ENCODE assay signal across 17 mouse cellular contexts in genomic region chr6:24525705-24526104, GRCm38 (mm10). TPM values are rescaled to one million over a fixed set of nuclear protein-coding genes. Genes with fewer than 3 reads are reported as not detected.
A peak's percentile ranks its signal among the peaks of the same experiment; 100 is the strongest.
DNase-seq lines count a peak whose midpoint lies in the region; ATAC-seq and TF ChIP-seq lines count a peak whose summit lies in the region.
"Had no signal": no experiment of that assay in that cellular context is flagged by ENCODE, and none has a peak within 500 bp of the region (broad histone marks: within the 10 kb centered on the region; RNA-seq: fewer than 3 reads in every experiment).

No protein-coding gene starts in this region.

- H3K9ac ChIP-seq in forebrain, embryonic 13.5 days, result no peak overlapping the region
- no peak overlapping the region for H3K9ac ChIP-seq in forebrain, embryonic 11.5 days (ENCODE audit: low read length)
- no peak overlapping the region for H3K9ac ChIP-seq in heart, postnatal 0 days (replicated peaks; ENCODE audit: low read depth, low read length)
- H3K9ac ChIP-seq in liver, embryonic 14.5 days (replicated peaks), result no peak overlapping the region
- H3K9ac ChIP-seq: stomach, embryonic 15.5 days had no signal

- WGBS in forebrain, embryonic 13.5 days, result 87% methylated on average over 3 of the region's 3 CpGs
- WGBS in forebrain, embryonic 11.5 days, result 90% methylated on average over 3 of the region's 3 CpGs
- 48% methylated on average over 3 of the region's 3 CpGs for WGBS in heart, postnatal 0 days
- 74% methylated on average over 3 of the region's 3 CpGs for WGBS in liver, embryonic 14.5 days (ENCODE audit: insufficient replicate concordance)

- H3K27me3 ChIP-seq in forebrain, embryonic 13.5 days, result no peaks in the 10 kb centered on the region
- H3K27me3 ChIP-seq in forebrain, embryonic 11.5 days (ENCODE audit: control insufficient read depth, insufficient read depth, low read length), result no peaks in the 10 kb centered on the region
- H3K27me3 ChIP-seq in heart, postnatal 0 days (ENCODE audit: control insufficient read depth, insufficient read depth, low read length), result no peaks in the 10 kb centered on the region
- H3K27me3 ChIP-seq in megakaryocyte, embryonic 14.5 days (replicated peaks), result no peaks in the 10 kb centered on the region
- no peaks in the 10 kb centered on the region for H3K27me3 ChIP-seq in liver, embryonic 14.5 days (ENCODE audit: control insufficient read depth, insufficient read depth, low read length)
- H3K27me3 ChIP-seq: stomach, embryonic 15.5 days had no signal

- H3K4me2 ChIP-seq in forebrain, embryonic 13.5 days, result no peak overlapping the region
- H3K4me2 ChIP-seq in forebrain, embryonic 11.5 days (ENCODE audit: low read depth, low read length, severe bottlenecking), result no peak overlapping the region
- H3K4me2 ChIP-seq in heart, postnatal 0 days (ENCODE audit: low read depth, low read length), result peak overlapping the region; percentile 67
- peak overlapping the region; percentile 86; the same call in 1 of the 2 replicates for H3K4me2 ChIP-seq in liver, embryonic 14.5 days (ENCODE audit: low read depth)

- no peak for TF ChIP-seq EP300 in heart, postnatal 0 days (IDR thresholded peaks at IDR 0.05; ENCODE audit: low read depth)
- no peak for TF ChIP-seq EP300 in liver, embryonic 14.5 days (IDR thresholded peaks at IDR 0.05; ENCODE audit: low read depth)

- no peaks in the 10 kb centered on the region for H3K9me3 ChIP-seq in forebrain, embryonic 13.5 days (replicated peaks)
- no peaks in the 10 kb centered on the region for H3K9me3 ChIP-seq in forebrain, embryonic 11.5 days (ENCODE audit: control insufficient read depth, low read length)
- no peaks in the 10 kb centered on the region for H3K9me3 ChIP-seq in heart, postnatal 0 days (replicated peaks; ENCODE audit: control insufficient read depth, low read length)
- H3K9me3 ChIP-seq in megakaryocyte, embryonic 14.5 days, result no peaks in the 10 kb centered on the region
- H3K9me3 ChIP-seq in liver, embryonic 14.5 days (ENCODE audit: control insufficient read depth, low read length), result no peaks in the 10 kb centered on the region
- H3K9me3 ChIP-seq: stomach, embryonic 15.5 days had no signal

- DNase-seq in forebrain, embryonic 11.5 days (ENCODE audit: low spot score), result no peak
- DNase-seq in heart, postnatal 0 days (ENCODE audit: low spot score), result no peak
- DNase-seq in heart, adult 8-10 months (ENCODE audit: low spot score), result no peak
- DNase-seq in liver, embryonic 14.5 days (ENCODE audit: low read depth in 3 of 3, low spot score in 3 of 3), result no peak
- DNase-seq in kidney, adult 18-20 months, result no peak
- DNase-seq: cerebellum, adult 18-20 months; gastrocnemius, postnatal 25 days; right cerebral cortex, postnatal 4 days; thymus, postnatal 36 days had no signal

- H3K4me1 ChIP-seq in forebrain, embryonic 13.5 days, result peaks cover 20% of the 10 kb centered on the region
- 0 out of 2 replicates have a peak, but pooled peaks cover 3% of the 10 kb centered on the region for H3K4me1 ChIP-seq in forebrain, embryonic 11.5 days (replicated peaks; ENCODE audit: control insufficient read depth, insufficient read depth, low read length)
- peaks cover 14% of the 10 kb centered on the region; the same call in 1 of the 2 replicates for H3K4me1 ChIP-seq in heart, postnatal 0 days (ENCODE audit: control insufficient read depth, insufficient read depth)
- peaks cover 36% of the 10 kb centered on the region for H3K4me1 ChIP-seq in megakaryocyte, embryonic 14.5 days
- H3K4me1 ChIP-seq in liver, embryonic 14.5 days (replicated peaks; ENCODE audit: control insufficient read depth in 2 of 2, insufficient read depth in 2 of 2, low read length in 1 of 2), result peaks cover 5 to 16% of the 10 kb centered on the region in 2 experiments; a peak in 3 of 4 replicates

- H3K4me3 ChIP-seq in forebrain, embryonic 13.5 days, result peak overlapping the region; percentile 85; the same call in 1 of the 2 replicates
- H3K4me3 ChIP-seq in forebrain, embryonic 11.5 days (ENCODE audit: low read depth, low read length), result no peak overlapping the region
- no peak overlapping the region for H3K4me3 ChIP-seq in heart, postnatal 0 days (ENCODE audit: low read depth, low read length)
- H3K4me3 ChIP-seq in megakaryocyte, embryonic 14.5 days (replicated peaks), result peak overlapping the region; percentile 35
- H3K4me3 ChIP-seq in liver, embryonic 14.5 days (ENCODE audit: insufficient read depth in 1 of 2, low read depth in 2 of 2, low read length in 2 of 2), result no peak overlapping the region

- ATAC-seq in forebrain, embryonic 13.5 days, result no peak
- no peak for ATAC-seq in forebrain, embryonic 11.5 days (replicated peaks; ENCODE audit: low FRiP score)
- ATAC-seq in heart, postnatal 0 days (ENCODE audit: insufficient read depth, low read depth), result no peak
- ATAC-seq in megakaryocyte, adult 5-6 weeks (ENCODE audit: poor library complexity, severe bottlenecking), result no peak
- ATAC-seq in liver, embryonic 14.5 days (ENCODE audit: insufficient read depth), result no peak
- ATAC-seq: inflammation-experienced regulatory T-cells, adult 6 months had no signal

- no peak for TF ChIP-seq CTCF in heart, postnatal 0 days (IDR thresholded peaks at IDR 0.05; ENCODE audit: low read depth)
- TF ChIP-seq CTCF in liver, embryonic 14.5 days (IDR thresholded peaks at IDR 0.05; ENCODE audit: low read depth), result no peak

- H3K36me3 ChIP-seq in forebrain, embryonic 13.5 days (ENCODE audit: poor library complexity, severe bottlenecking), result peaks cover 18% of the 10 kb centered on the region
- peaks cover 2% of the 10 kb centered on the region; the same call in 1 of the 2 replicates for H3K36me3 ChIP-seq in forebrain, embryonic 11.5 days (ENCODE audit: control insufficient read depth, insufficient read depth, low read length)
- peaks cover 23% of the 10 kb centered on the region for H3K36me3 ChIP-seq in heart, postnatal 0 days (replicated peaks; ENCODE audit: control insufficient read depth, insufficient read depth, low read length)
- H3K36me3 ChIP-seq in megakaryocyte, embryonic 14.5 days (replicated peaks; ENCODE audit: low read length), result peaks cover 35% of the 10 kb centered on the region
- peaks cover 10% of the 10 kb centered on the region for H3K36me3 ChIP-seq in liver, embryonic 14.5 days (replicated peaks; ENCODE audit: control insufficient read depth, insufficient read depth, low read depth)

- H3K27ac ChIP-seq in forebrain, embryonic 13.5 days, result no peak overlapping the region
- H3K27ac ChIP-seq in forebrain, embryonic 11.5 days (ENCODE audit: low read depth, low read length), result no peak overlapping the region
- H3K27ac ChIP-seq in heart, postnatal 0 days (ENCODE audit: low read depth), result no peak overlapping the region
- H3K27ac ChIP-seq in liver, embryonic 14.5 days, result no peak overlapping the region
- H3K27ac ChIP-seq: stomach, embryonic 15.5 days had no signal

RNA-seq across cellular contexts. Expression of gene Ndufa5, which starts 2.1 kb away (rescaled TPM):
- polyA plus RNA-seq in forebrain, embryonic 13.5 days (2015; fragmentation: Nextera tagmentation; extraction: Ambion mirVana), result 316 and 362 TPM in 2 replicates
- polyA plus RNA-seq in forebrain, embryonic 11.5 days (2014; fragmentation: Nextera tagmentation; extraction: Ambion mirVana), result 203 and 232 TPM in 2 replicates
- 55.0 and 113 TPM in 2 replicates for total RNA-seq in heart, postnatal 0 days (2014; rRNA removed; ENCODE audit: low replicate concordance)
- 1,697 and 1,774 TPM in 2 replicates for polyA plus RNA-seq in heart, postnatal 0 days (2015; fragmentation: Nextera tagmentation; extraction: Ambion mirVana)
- total RNA-seq in heart, adult 8-10 months (2022), result 1,000 to 10,000 TPM; 1,425 to 1,947 (median 1,659) TPM
- polyA plus RNA-seq in megakaryocyte, embryonic 14.5 days (2012; ENCODE audit: insufficient read depth, low replicate concordance), result 4.3 TPM in 1 of 2 replicates, not detected in the other
- 76.0 and 90.1 TPM in 2 replicates for total RNA-seq in megakaryocyte, adult 5-6 weeks (2015)
- total RNA-seq in megakaryocyte, adult 5-6 weeks (2017), result 160 and 182 TPM in 2 replicates
- 5.2 and 18.6 TPM in 2 replicates for polyA plus RNA-seq in liver, embryonic 14.5 days (2012; rRNA removed)
- polyA plus RNA-seq in liver, embryonic 14.5 days (2014; fragmentation: Nextera tagmentation; extraction: Ambion mirVana), result 232 and 237 TPM in 2 replicates

RNA-seq across cellular contexts. Expression of gene Asb15, which starts 2.2 kb away (rescaled TPM):
- not detected in 2 replicates for polyA plus RNA-seq in forebrain, embryonic 13.5 days (2015; fragmentation: Nextera tagmentation; extraction: Ambion mirVana)
- polyA plus RNA-seq in forebrain, embryonic 11.5 days (2014; fragmentation: Nextera tagmentation; extraction: Ambion mirVana), result not detected in 2 replicates
- total RNA-seq in heart, postnatal 0 days (2014; rRNA removed; ENCODE audit: low replicate concordance), result 1.5 and 3.4 TPM in 2 replicates
- 1.4 and 1.5 TPM in 2 replicates for polyA plus RNA-seq in heart, postnatal 0 days (2015; fragmentation: Nextera tagmentation; extraction: Ambion mirVana)
- total RNA-seq in heart, adult 8-10 months (2022), result 10 to 100 TPM; 54.3 to 71.9 (median 65.6) TPM
- not detected in 2 replicates for polyA plus RNA-seq in megakaryocyte, embryonic 14.5 days (2012; ENCODE audit: insufficient read depth, low replicate concordance)
- not detected in 2 replicates for total RNA-seq in megakaryocyte, adult 5-6 weeks (2015)
- total RNA-seq in megakaryocyte, adult 5-6 weeks (2017), result not detected in 2 replicates
- 0.01 TPM in 1 of 2 replicates, not detected in the other for polyA plus RNA-seq in liver, embryonic 14.5 days (2012; rRNA removed)
- not detected in 2 replicates for polyA plus RNA-seq in liver, embryonic 14.5 days (2014; fragmentation: Nextera tagmentation; extraction: Ambion mirVana)
- total RNA-seq: left cerebral cortex, adult 8-10 months; megakaryocyte progenitor cell, adult 5-6 weeks had no signal
- polyA plus RNA-seq: inflammation-experienced regulatory T-cells, adult 6 months; stomach, embryonic 15.5 days had no signal

RNA-seq across cellular contexts. Expression of gene Iqub, which starts 10.8 kb away (rescaled TPM):
- 0.80 and 1.5 TPM in 2 replicates for polyA plus RNA-seq in forebrain, embryonic 13.5 days (2015; fragmentation: Nextera tagmentation; extraction: Ambion mirVana)
- 0.47 and 0.55 TPM in 2 replicates for polyA plus RNA-seq in forebrain, embryonic 11.5 days (2014; fragmentation: Nextera tagmentation; extraction: Ambion mirVana)
- total RNA-seq in heart, postnatal 0 days (2014; rRNA removed; ENCODE audit: low replicate concordance), result 0.15 TPM in 1 of 2 replicates, not detected in the other
- polyA plus RNA-seq in heart, postnatal 0 days (2015; fragmentation: Nextera tagmentation; extraction: Ambion mirVana), result 0.16 and 0.23 TPM in 2 replicates
- under 1 TPM; 0.37 to 0.81 (median 0.57) TPM for total RNA-seq in heart, adult 8-10 months (2022)
- polyA plus RNA-seq in megakaryocyte, embryonic 14.5 days (2012; ENCODE audit: insufficient read depth, low replicate concordance), result not detected in 2 replicates
- total RNA-seq in megakaryocyte, adult 5-6 weeks (2015), result not detected in 2 replicates
- total RNA-seq in megakaryocyte, adult 5-6 weeks (2017), result 0.16 TPM in 1 of 2 replicates, not detected in the other
- 0.01 TPM in 1 of 2 replicates, not detected in the other for polyA plus RNA-seq in liver, embryonic 14.5 days (2012; rRNA removed)
- not detected in 2 replicates for polyA plus RNA-seq in liver, embryonic 14.5 days (2014; fragmentation: Nextera tagmentation; extraction: Ambion mirVana)
- total RNA-seq: megakaryocyte progenitor cell, adult 5-6 weeks had no signal
- polyA plus RNA-seq: inflammation-experienced regulatory T-cells, adult 6 months; myocyte had no signal

Comparison
In these comparisons a context has a peak if more than half of its experiments do, and no peak if none do; other contexts are left out.
1. H3K4me3 ChIP-seq: peak in forebrain, embryonic 13.5 days (single experiment) and megakaryocyte, embryonic 14.5 days (single experiment); none in forebrain, embryonic 11.5 days (single experiment), heart, postnatal 0 days (single experiment) and liver, embryonic 14.5 days (0 of 2).
2. H3K4me2 ChIP-seq: peak in heart, postnatal 0 days (single experiment) and liver, embryonic 14.5 days (single experiment); none in forebrain, embryonic 13.5 days (single experiment) and forebrain, embryonic 11.5 days (single experiment).